Mouse (Mus musculus): Measurements from ENCODE around the gene Dctn2.

Gene Dctn2

GRCm38 (mm10) chr10:127264336-127264735 lies 1.8 kb upstream of the Dctn2 start:
- DNase-seq (ENCODE audit: low spot score), result peak; percentile 88

- no peak for DNase-seq (ENCODE audit: low spot score)
Measured at GRCm38 (mm10) chr10:127264971-127265370, 1.2 kb upstream of the Dctn2 start.

GRCm38 (mm10) chr10:127265727-127266111 lies 449 bp upstream of the Dctn2 start:
- DNase-seq (ENCODE audit: low spot score), result peak; percentile 59

- peak; percentile 44 for DNase-seq (ENCODE audit: low spot score)
Measured at GRCm38 (mm10) chr10:127267318-127267717, 1.1 kb downstream of the Dctn2 start.

- DNase-seq (ENCODE audit: low spot score), result peak; percentile 59
Measured at GRCm38 (mm10) chr10:127268401-127268800, 2.2 kb downstream of the Dctn2 start.

GRCm38 (mm10) chr10:127269036-127269435 lies 2.9 kb downstream of the Dctn2 start:
- peak; percentile 84 for DNase-seq (ENCODE audit: low spot score)

- peak; percentile 50 for DNase-seq (ENCODE audit: low spot score)
Measured at GRCm38 (mm10) chr10:127269884-127270283, 3.7 kb downstream of the Dctn2 start.

- DNase-seq (ENCODE audit: low spot score), result no peak
Measured at GRCm38 (mm10) chr10:127272371-127272770, 6.2 kb downstream of the Dctn2 start.

GRCm38 (mm10) chr10:127274261-127275022 lies 8.3 kb downstream of the Dctn2 start:
- DNase-seq (ENCODE audit: low spot score), result no peak

- no peak for DNase-seq (ENCODE audit: low spot score)
Measured at GRCm38 (mm10) chr10:127279730-127280129, 13.6 kb downstream of the Dctn2 start.

- DNase-seq (ENCODE audit: low spot score), result no peak
Measured at GRCm38 (mm10) chr10:127281316-127281715, 15.1 kb downstream of the Dctn2 start.

GRCm38 (mm10) chr10:127282620-127283215 lies 16.6 kb downstream of the Dctn2 start:
- DNase-seq (ENCODE audit: low spot score), result no peak

- no peak for DNase-seq (ENCODE audit: low spot score)
Measured at GRCm38 (mm10) chr10:127284105-127284622, 18.0 kb downstream of the Dctn2 start.

GRCm38 (mm10) chr10:127284724-127285500 lies 18.7 kb downstream of the Dctn2 start:
- no peak for DNase-seq (ENCODE audit: low spot score)

- DNase-seq (ENCODE audit: low spot score), result no peak
Measured at GRCm38 (mm10) chr10:127285644-127286043, 19.5 kb downstream of the Dctn2 start.

- no peak for DNase-seq (ENCODE audit: low spot score)
Measured at GRCm38 (mm10) chr10:127286194-127286593, 20.0 kb downstream of the Dctn2 start.

GRCm38 (mm10) chr10:127286730-127287129 lies 20.6 kb downstream of the Dctn2 start:
- DNase-seq (ENCODE audit: low spot score), result no peak

GRCm38 (mm10) chr10:127287271-127287935 lies 21.2 kb downstream of the Dctn2 start:
- DNase-seq (ENCODE audit: low spot score), result peak; percentile 63

- DNase-seq (ENCODE audit: low spot score), result no peak
Measured at GRCm38 (mm10) chr10:127287936-127288293, 21.7 kb downstream of the Dctn2 start.

GRCm38 (mm10) chr10:127288328-127288799 lies 22.2 kb downstream of the Dctn2 start:
- DNase-seq (ENCODE audit: low spot score), result peak; percentile 78

GRCm38 (mm10) chr10:127288800-127289572 lies 22.8 kb downstream of the Dctn2 start, which contains the start of gene Mbd6:
Gene Mbd6 (minus strand): TSS chr10:127289018.
- peak; percentile 97 for DNase-seq (ENCODE audit: low spot score)
